ENCODE assay signal across 10 mouse cellular contexts in the genomic region with DNA sequence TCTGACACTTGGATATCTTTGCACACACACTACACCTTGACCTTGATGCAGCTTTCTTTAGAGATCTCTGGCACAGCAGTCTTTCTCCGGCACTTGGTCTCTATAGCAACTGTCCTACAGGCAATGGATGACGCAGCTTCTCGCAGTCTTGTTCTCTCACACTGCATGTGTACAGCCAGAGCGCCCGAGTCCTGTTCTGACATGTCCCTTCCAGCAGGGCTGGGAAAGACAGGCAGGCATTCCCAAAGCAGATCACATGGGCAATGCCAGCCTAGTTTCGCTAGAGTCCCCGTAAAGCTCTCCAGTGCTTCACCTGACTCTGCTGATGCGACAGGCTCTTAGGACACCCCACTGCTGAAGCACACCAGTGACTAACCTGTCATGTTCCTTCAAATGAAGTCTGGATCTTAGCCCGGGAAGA. TPM values are rescaled to one million over a fixed set of nuclear protein-coding genes. Genes with fewer than 3 reads are reported as not detected.
A peak's percentile ranks its signal among the peaks of the same experiment; 100 is the strongest.
DNase-seq lines count a peak whose midpoint lies in the region; ATAC-seq lines count a peak whose summit lies in the region.
"Had no signal": no experiment of that assay in that cellular context is flagged by ENCODE, and none has a peak within 500 bp of the region (broad histone marks: within the 10 kb centered on the region; RNA-seq: fewer than 3 reads in every experiment).

No protein-coding gene starts in this region.

- no peak overlapping the region for H3K9ac ChIP-seq in stomach, embryonic 16.5 days (ENCODE audit: low read length)
- H3K9ac ChIP-seq: liver, embryonic 15.5 days had no signal

- 71% methylated on average over 9 of the region's 9 CpGs for WGBS in heart, embryonic 10.5 days
- 81% methylated on average over 9 of the region's 9 CpGs for WGBS in limb, embryonic 10.5 days
- 72% methylated on average over 9 of the region's 9 CpGs for WGBS in stomach, embryonic 16.5 days

- DNase-seq in heart, embryonic 10.5 days (ENCODE audit: low spot score) = no peak
- DNase-seq in heart, postnatal 36 days = no peak
- peak; percentile 21 to 30 for DNase-seq in urinary bladder, adult 18-20 months (ENCODE audit: low spot score in 2 of 2)
- DNase-seq in urinary bladder, postnatal 36 days (ENCODE audit: low spot score in 2 of 2) = no peak
- DNase-seq in limb, embryonic 10.5 days (ENCODE audit: low spot score) = peak; percentile 39
- DNase-seq in gastrocnemius, adult 8-10 months (ENCODE audit: low spot score in 2 of 2) = no peak
- no peak for DNase-seq in kidney, postnatal 25 days

- peak; percentile 68; the same call in 1 of the 2 replicates for ATAC-seq in stomach, embryonic 16.5 days (ENCODE audit: insufficient read depth, low FRiP score)

- no peaks in the 10 kb centered on the region for H3K9me3 ChIP-seq in heart, embryonic 10.5 days
- no peaks in the 10 kb centered on the region for H3K9me3 ChIP-seq in limb, embryonic 10.5 days (replicated peaks)
- H3K9me3 ChIP-seq in stomach, embryonic 16.5 days (replicated peaks; ENCODE audit: control insufficient read depth, low read length) = no peaks in the 10 kb centered on the region
- H3K9me3 ChIP-seq: liver, embryonic 15.5 days had no signal

- no peak overlapping the region for H3K4me3 ChIP-seq in heart, embryonic 10.5 days
- no peak overlapping the region for H3K4me3 ChIP-seq in limb, embryonic 10.5 days
- H3K4me3 ChIP-seq in stomach, embryonic 16.5 days (replicated peaks; ENCODE audit: low read length) = no peak overlapping the region
- H3K4me3 ChIP-seq: liver, embryonic 15.5 days had no signal

- intact Hi-C loops in heart, postnatal 36 days (cut with DNase I) = loop anchor here (1.0 to 2.0 kb wide), 4 partner anchors 15 to 86 kb away; partner anchors contain the start of genes Bcl7c and Fbxl19

- peaks cover 3% of the 10 kb centered on the region; the same call in 1 of the 2 replicates for H3K36me3 ChIP-seq in heart, embryonic 10.5 days
- peaks cover 16% of the 10 kb centered on the region for H3K36me3 ChIP-seq in limb, embryonic 10.5 days
- H3K36me3 ChIP-seq in stomach, embryonic 16.5 days (ENCODE audit: control insufficient read depth, insufficient read depth, low read length) = no peaks in the 10 kb centered on the region
- H3K36me3 ChIP-seq: liver, embryonic 15.5 days had no signal

- no peak overlapping the region for H3K4me2 ChIP-seq in stomach, embryonic 16.5 days (ENCODE audit: low read depth, low read length)
- H3K4me2 ChIP-seq: liver, embryonic 15.5 days had no signal

- peaks cover 9% of the 10 kb centered on the region for H3K4me1 ChIP-seq in heart, embryonic 10.5 days
- peaks cover 9% of the 10 kb centered on the region for H3K4me1 ChIP-seq in limb, embryonic 10.5 days
- H3K4me1 ChIP-seq in stomach, embryonic 16.5 days (ENCODE audit: control insufficient read depth, insufficient read depth, low read length) = 0 out of 2 replicates have a peak, but pooled peaks cover 2% of the 10 kb centered on the region

- H3K27me3 ChIP-seq in heart, embryonic 10.5 days (ENCODE audit: insufficient read depth, poor library complexity, severe bottlenecking) = no peaks in the 10 kb centered on the region
- H3K27me3 ChIP-seq in limb, embryonic 10.5 days (ENCODE audit: low read depth, poor library complexity, severe bottlenecking) = no peaks in the 10 kb centered on the region
- H3K27me3 ChIP-seq in stomach, embryonic 16.5 days (ENCODE audit: control insufficient read depth, insufficient read depth, low read length) = no peaks in the 10 kb centered on the region
- H3K27me3 ChIP-seq: liver, embryonic 15.5 days had no signal

- H3K27ac ChIP-seq in heart, embryonic 10.5 days = 0 out of 2 replicates have a peak overlapping the region, but pooled peaks have one; percentile 30
- H3K27ac ChIP-seq in limb, embryonic 10.5 days = no peak overlapping the region
- peak overlapping the region; percentile 15; the same call in 1 of the 2 replicates for H3K27ac ChIP-seq in stomach, embryonic 16.5 days (ENCODE audit: low read length)
- H3K27ac ChIP-seq: liver, embryonic 15.5 days had no signal

RNA-seq across cellular contexts. Expression of gene Bcl7c, which starts 33.3 kb away (rescaled TPM):
- 32.3 and 59.4 TPM in 2 replicates for polyA plus RNA-seq in heart, embryonic 10.5 days (2016; fragmentation: Nextera tagmentation; extraction: Ambion mirVana)
- 10 to 100 TPM; 34.6 to 35.8 TPM for total RNA-seq in heart, postnatal 36 days (2021)
- 77.9 and 79.5 TPM in 2 replicates for polyA plus RNA-seq in limb, embryonic 10.5 days (2016; fragmentation: Nextera tagmentation; extraction: Ambion mirVana)
- 26.2 and 33.1 TPM in 2 replicates for polyA plus RNA-seq in stomach, embryonic 16.5 days (2015; fragmentation: Nextera tagmentation; extraction: Ambion mirVana)
- total RNA-seq in gastrocnemius, adult 8-10 months (2022) = 10 to 100 TPM; 33.5 to 36.0 (median 34.1) TPM

RNA-seq across cellular contexts. Expression of gene Ctf1, which starts 37.1 kb away (rescaled TPM):
- 3.4 and 6.5 TPM in 2 replicates for polyA plus RNA-seq in heart, embryonic 10.5 days (2016; fragmentation: Nextera tagmentation; extraction: Ambion mirVana)
- 1 to 10 TPM; 7.7 to 9.4 TPM for total RNA-seq in heart, postnatal 36 days (2021)
- 11.1 and 14.2 TPM in 2 replicates for polyA plus RNA-seq in limb, embryonic 10.5 days (2016; fragmentation: Nextera tagmentation; extraction: Ambion mirVana)
- 8.1 and 10.3 TPM in 2 replicates for polyA plus RNA-seq in stomach, embryonic 16.5 days (2015; fragmentation: Nextera tagmentation; extraction: Ambion mirVana)
- 10 to 100 TPM; 15.2 to 20.3 (median 17.1) TPM for total RNA-seq in gastrocnemius, adult 8-10 months (2022)

RNA-seq across cellular contexts. Expression of gene Ctf2, which starts 56.6 kb away (rescaled TPM):
- polyA plus RNA-seq in heart, embryonic 10.5 days (2016; fragmentation: Nextera tagmentation; extraction: Ambion mirVana) = 0.26 TPM in 1 of 2 replicates, not detected in the other
- not detected for total RNA-seq in heart, postnatal 36 days (2021)
- polyA plus RNA-seq in limb, embryonic 10.5 days (2016; fragmentation: Nextera tagmentation; extraction: Ambion mirVana) = 0.28 and 0.73 TPM in 2 replicates
- 0.21 and 0.22 TPM in 2 replicates for polyA plus RNA-seq in stomach, embryonic 16.5 days (2015; fragmentation: Nextera tagmentation; extraction: Ambion mirVana)
- total RNA-seq in gastrocnemius, adult 8-10 months (2022) = not detected
- total RNA-seq: heart, postnatal 25 days had no signal

RNA-seq across cellular contexts. Expression of gene Zfp629, which starts 59.8 kb away (rescaled TPM):
- 13.0 and 13.8 TPM in 2 replicates for polyA plus RNA-seq in heart, embryonic 10.5 days (2016; fragmentation: Nextera tagmentation; extraction: Ambion mirVana)
- 10 to 100 TPM; 18.1 to 22.4 TPM for total RNA-seq in heart, postnatal 36 days (2021)
- 29.0 and 32.9 TPM in 2 replicates for polyA plus RNA-seq in limb, embryonic 10.5 days (2016; fragmentation: Nextera tagmentation; extraction: Ambion mirVana)
- polyA plus RNA-seq in stomach, embryonic 16.5 days (2015; fragmentation: Nextera tagmentation; extraction: Ambion mirVana) = 10.4 and 10.9 TPM in 2 replicates
- 1 to 10 TPM; 6.8 to 7.8 (median 7.4) TPM for total RNA-seq in gastrocnemius, adult 8-10 months (2022)

Comparison
In these comparisons a context has a peak if more than half of its experiments do, and no peak if none do; other contexts are left out.
1. DNase-seq: peak in urinary bladder, adult 18-20 months (2 of 2) and limb, embryonic 10.5 days (single experiment); none in heart, embryonic 10.5 days (single experiment), heart, postnatal 36 days (0 of 2), urinary bladder, postnatal 36 days (0 of 2), gastrocnemius, adult 8-10 months (0 of 2) and kidney, postnatal 25 days (0 of 2).